Mouse (Mus musculus): Measurements from ENCODE around the gene AA986860. TPM values are rescaled to one million over a fixed set of nuclear protein-coding genes. Genes with fewer than 3 reads are reported as not detected.

AA986860 gene
- polyA plus RNA-seq, 1 experiment: 3.3 TPM

- H3K36me3 ChIP-seq (ENCODE audit: control insufficient read depth, insufficient read depth, low read length, poor library complexity, severe bottlenecking): no peaks in the 10 kb centered on the region
- TF ChIP-seq EP300 (IDR thresholded peaks at IDR 0.05; ENCODE audit: insufficient read depth, low read depth, low read length) (no peak), POLR2A (IDR thresholded peaks at IDR 0.05; ENCODE audit: insufficient read depth, low read length) (no peak), CTCF (IDR thresholded peaks at IDR 0.05; ENCODE audit: low read depth, low read length) (no peak)
Observed at GRCm38 (mm10) chr1:130762045-130762760, 30.4 kb downstream of the AA986860 start.

GRCm38 (mm10) chr1:130764027-130764461 is 32.3 kb downstream of the AA986860 start:
- H3K9me3 ChIP-seq (replicated peaks; ENCODE audit: control insufficient read depth, insufficient read depth, low read length, poor library complexity, severe bottlenecking): no peaks in the 10 kb centered on the region
- H3K4me3 ChIP-seq (ENCODE audit: low read depth, low read length): no peak overlapping the region
- no peaks in the 10 kb centered on the region for H3K27me3 ChIP-seq (ENCODE audit: control insufficient read depth, insufficient read depth, low read length, poor library complexity, severe bottlenecking)
- no peak for TF ChIP-seq POLR2A (IDR thresholded peaks at IDR 0.05; ENCODE audit: insufficient read depth, low read length)
- no peak for TF ChIP-seq CTCF (IDR thresholded peaks at IDR 0.05; ENCODE audit: low read depth, low read length)
- TF ChIP-seq EP300 (IDR thresholded peaks at IDR 0.05; ENCODE audit: insufficient read depth, low read depth, low read length): no peak
- no peak overlapping the region for H3K27ac ChIP-seq (ENCODE audit: insufficient read depth, low read length)
- H3K4me1 ChIP-seq (ENCODE audit: control insufficient read depth, insufficient read depth, low read length): no peaks in the 10 kb centered on the region
- no peak overlapping the region for H3K9ac ChIP-seq (ENCODE audit: low read depth, poor library complexity, severe bottlenecking)
- H3K36me3 ChIP-seq (ENCODE audit: control insufficient read depth, insufficient read depth, low read length, poor library complexity, severe bottlenecking): no peaks in the 10 kb centered on the region

More at GRCm38 (mm10) chr1:130762045-130762760, 30.4 kb downstream of the AA986860 start:
- H3K9me3 ChIP-seq (replicated peaks; ENCODE audit: control insufficient read depth, insufficient read depth, low read length, poor library complexity, severe bottlenecking): no peaks in the 10 kb centered on the region
- no peak overlapping the region for H3K9ac ChIP-seq (ENCODE audit: low read depth, poor library complexity, severe bottlenecking)
- H3K4me1 ChIP-seq (ENCODE audit: control insufficient read depth, insufficient read depth, low read length): no peaks in the 10 kb centered on the region
- H3K4me3 ChIP-seq (ENCODE audit: low read depth, low read length): no peak overlapping the region
- no peak overlapping the region for H3K27ac ChIP-seq (ENCODE audit: insufficient read depth, low read length)
- no peaks in the 10 kb centered on the region for H3K27me3 ChIP-seq (ENCODE audit: control insufficient read depth, insufficient read depth, low read length, poor library complexity, severe bottlenecking)

- Histone ChIP-seq H3K9ac (ENCODE audit: low read depth, poor library complexity, severe bottlenecking) (no peak overlapping the region), H3K4me1 (ENCODE audit: control insufficient read depth, insufficient read depth, low read length) (no peaks in the 10 kb centered on the region), H3K36me3 (ENCODE audit: control insufficient read depth, insufficient read depth, low read length, poor library complexity, severe bottlenecking) (no peaks in the 10 kb centered on the region), H3K27me3 (ENCODE audit: control insufficient read depth, insufficient read depth, low read length, poor library complexity, severe bottlenecking) (no peaks in the 10 kb centered on the region), H3K27ac (ENCODE audit: insufficient read depth, low read length) (no peak overlapping the region), H3K9me3 (replicated peaks; ENCODE audit: control insufficient read depth, insufficient read depth, low read length, poor library complexity, severe bottlenecking) (no peaks in the 10 kb centered on the region), H3K4me3 (ENCODE audit: low read depth, low read length) (no peak overlapping the region)
- TF ChIP-seq CTCF (IDR thresholded peaks at IDR 0.05; ENCODE audit: low read depth, low read length) (no peak), EP300 (IDR thresholded peaks at IDR 0.05; ENCODE audit: insufficient read depth, low read depth, low read length) (no peak), POLR2A (IDR thresholded peaks at IDR 0.05; ENCODE audit: insufficient read depth, low read length) (no peak)
Observed at GRCm38 (mm10) chr1:130767066-130767465, 35.3 kb downstream of the AA986860 start.

GRCm38 (mm10) chr1:130769925-130770324 is 38.1 kb downstream of the AA986860 start:
- Histone ChIP-seq H3K27me3 (ENCODE audit: control insufficient read depth, insufficient read depth, low read length, poor library complexity, severe bottlenecking) (no peaks in the 10 kb centered on the region), H3K4me1 (ENCODE audit: control insufficient read depth, insufficient read depth, low read length) (no peaks in the 10 kb centered on the region), H3K4me3 (ENCODE audit: low read depth, low read length) (no peak overlapping the region), H3K9me3 (replicated peaks; ENCODE audit: control insufficient read depth, insufficient read depth, low read length, poor library complexity, severe bottlenecking) (no peaks in the 10 kb centered on the region), H3K9ac (ENCODE audit: low read depth, poor library complexity, severe bottlenecking) (no peak overlapping the region), H3K27ac (ENCODE audit: insufficient read depth, low read length) (no peak overlapping the region), H3K36me3 (ENCODE audit: control insufficient read depth, insufficient read depth, low read length, poor library complexity, severe bottlenecking) (no peaks in the 10 kb centered on the region)
- TF ChIP-seq EP300 (IDR thresholded peaks at IDR 0.05; ENCODE audit: insufficient read depth, low read depth, low read length) (no peak), POLR2A (IDR thresholded peaks at IDR 0.05; ENCODE audit: insufficient read depth, low read length) (no peak), CTCF (IDR thresholded peaks at IDR 0.05; ENCODE audit: low read depth, low read length) (no peak)

- Histone ChIP-seq H3K9me3 (replicated peaks; ENCODE audit: control insufficient read depth, insufficient read depth, low read length, poor library complexity, severe bottlenecking) (no peaks in the 10 kb centered on the region), H3K9ac (ENCODE audit: low read depth, poor library complexity, severe bottlenecking) (no peak overlapping the region), H3K4me1 (ENCODE audit: control insufficient read depth, insufficient read depth, low read length) (no peaks in the 10 kb centered on the region), H3K4me3 (ENCODE audit: low read depth, low read length) (no peak overlapping the region), H3K27ac (ENCODE audit: insufficient read depth, low read length) (no peak overlapping the region), H3K27me3 (ENCODE audit: control insufficient read depth, insufficient read depth, low read length, poor library complexity, severe bottlenecking) (no peaks in the 10 kb centered on the region), H3K36me3 (ENCODE audit: control insufficient read depth, insufficient read depth, low read length, poor library complexity, severe bottlenecking) (no peaks in the 10 kb centered on the region)
- TF ChIP-seq POLR2A (IDR thresholded peaks at IDR 0.05; ENCODE audit: insufficient read depth, low read length) (no peak), EP300 (IDR thresholded peaks at IDR 0.05; ENCODE audit: insufficient read depth, low read depth, low read length) (no peak), CTCF (IDR thresholded peaks at IDR 0.05; ENCODE audit: low read depth, low read length) (no peak)
Observed at GRCm38 (mm10) chr1:130770487-130770886, 38.7 kb downstream of the AA986860 start.

GRCm38 (mm10) chr1:130770981-130771494 is 39.3 kb downstream of the AA986860 start:
- Histone ChIP-seq H3K27me3 (ENCODE audit: control insufficient read depth, insufficient read depth, low read length, poor library complexity, severe bottlenecking) (no peaks in the 10 kb centered on the region), H3K9ac (ENCODE audit: low read depth, poor library complexity, severe bottlenecking) (no peak overlapping the region), H3K9me3 (replicated peaks; ENCODE audit: control insufficient read depth, insufficient read depth, low read length, poor library complexity, severe bottlenecking) (no peaks in the 10 kb centered on the region), H3K4me1 (ENCODE audit: control insufficient read depth, insufficient read depth, low read length) (no peaks in the 10 kb centered on the region), H3K27ac (ENCODE audit: insufficient read depth, low read length) (no peak overlapping the region), H3K4me3 (ENCODE audit: low read depth, low read length) (no peak overlapping the region), H3K36me3 (ENCODE audit: control insufficient read depth, insufficient read depth, low read length, poor library complexity, severe bottlenecking) (no peaks in the 10 kb centered on the region)
- TF ChIP-seq EP300 (IDR thresholded peaks at IDR 0.05; ENCODE audit: insufficient read depth, low read depth, low read length) (no peak), CTCF (IDR thresholded peaks at IDR 0.05; ENCODE audit: low read depth, low read length) (no peak), POLR2A (IDR thresholded peaks at IDR 0.05; ENCODE audit: insufficient read depth, low read length) (no peak)

Measured in ES-Bruce4 (cell line).